Mouse (Mus musculus) midbrain, embryonic 10.5 days (tissue): Measurements from ENCODE around the gene Hsf2. TPM values are rescaled to one million over a fixed set of nuclear protein-coding genes. Genes with fewer than 3 reads are reported as not detected.
"Not testable (repeated sequence)": the region's sequence is repeated elsewhere in the genome, so short reads cannot be mapped to it uniquely, and the experiment has no call there.

Experiments
- DNase-seq: peaks from one replicate; pipeline ENCODE4 v3.0.0-alpha.2; 2017; ENCODE audit warnings: low spot score
- H3K27ac ChIP-seq: fragments of 300-500 bp; sonication (generic); replicated peaks from 2 replicates; pipeline ENCODE4 v1.5.1; 2016; ENCODE audit warnings: mild to moderate bottlenecking
- H3K27me3 ChIP-seq: fragments of 300-500 bp; sonication (generic); 2 replicates; pipeline ENCODE4 v1.6.1; 2016; ENCODE audit warnings: low read depth, mild to moderate bottlenecking; ENCODE audit not compliant: poor library complexity, severe bottlenecking
- H3K36me3 ChIP-seq: fragments of 300-500 bp; sonication (generic); 2 replicates; pipeline ENCODE4 v1.6.1; 2016; ENCODE audit warnings: mild to moderate bottlenecking, moderate library complexity
- H3K4me1 ChIP-seq: fragments of 300-500 bp; sonication (generic); 2 replicates; pipeline ENCODE4 v1.6.1; 2016
- H3K4me3 ChIP-seq: fragments of 300-500 bp; sonication (generic); 2 replicates; pipeline ENCODE4 v1.5.1; 2016; ENCODE audit warnings: mild to moderate bottlenecking, moderate library complexity
- H3K9me3 ChIP-seq: fragments of 300-500 bp; sonication (generic); replicated peaks from 2 replicates; pipeline ENCODE4 v1.6.1; 2016; ENCODE audit warnings: mild to moderate bottlenecking
- WGBS: fragments of 180-500 bp; shearing (Covaris S2); methylation state at CpG from one replicate; pipeline ENCODE4 v1.1.7; 2016; 5-methylcytosine and 5-hydroxymethylcytosine counted together
- polyA plus RNA-seq: library from polyadenylated mRNA; unstranded; fragments of >200 nt; fragmentation: Nextera tagmentation; extraction: Ambion mirVana; gene quantifications from 2 replicates; pipeline ENCODE4 v1.2.1, GENCODE M21; 2016

Gene Hsf2
- polyA plus RNA-seq, 1 experiment from 2014 or later = 64.7 TPM

- peak overlapping the region; percentile 91 for H3K4me3 ChIP-seq
- peak overlapping the region; percentile 99 for H3K27ac ChIP-seq
- H3K36me3 ChIP-seq = peaks cover 15% of the 10 kb centered on the region
- under 1% methylated on average over 65 of the region's 65 CpGs for WGBS
- H3K27me3 ChIP-seq = no peaks in the 10 kb centered on the region
- DNase-seq = no peak
- H3K4me1 ChIP-seq = peaks cover 35% of the 10 kb centered on the region
- no peaks in the 10 kb centered on the region for H3K9me3 ChIP-seq
Observed at GRCm38 (mm10) chr10:57486542-57487071, 422 bp downstream of the Hsf2 start.

DNA sequence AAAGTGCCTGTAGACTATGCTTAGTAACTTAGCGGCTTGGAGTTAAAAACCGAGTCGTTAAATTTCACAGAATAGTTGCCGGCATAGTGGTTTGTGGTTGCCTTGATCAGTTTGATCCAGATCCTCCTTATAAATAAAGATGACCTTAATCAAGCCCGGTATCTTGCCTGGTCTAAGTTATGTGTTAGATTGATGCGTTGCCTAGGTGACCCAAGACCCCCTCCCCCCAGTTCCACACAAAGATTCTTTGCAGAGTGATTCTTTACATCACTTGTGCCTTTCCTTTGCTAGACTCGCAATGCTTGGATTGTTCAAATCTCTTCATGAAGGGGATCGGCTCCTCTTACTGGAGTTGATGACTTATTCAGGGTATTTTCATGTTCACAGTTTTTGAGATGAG is 1.0 kb downstream of the Hsf2 start:
- WGBS = under 1% methylated on average over 8 of the region's 8 CpGs
- H3K4me1 ChIP-seq = peaks cover 32% of the 10 kb centered on the region
- H3K27ac ChIP-seq = peak overlapping the region; percentile 99
- peak; percentile 71 for DNase-seq
- H3K27me3 ChIP-seq = no peaks in the 10 kb centered on the region
- peaks cover 21% of the 10 kb centered on the region for H3K36me3 ChIP-seq
- H3K4me3 ChIP-seq = peak overlapping the region; percentile 91
- H3K9me3 ChIP-seq = no peaks in the 10 kb centered on the region

GRCm38 (mm10) chr10:57488591-57488990 is 2.4 kb downstream of the Hsf2 start:
- no peak for DNase-seq
- Histone ChIP-seq H3K36me3 (peaks cover 35% of the 10 kb centered on the region), H3K4me1 (peaks cover 32% of the 10 kb centered on the region), H3K27ac (no peak overlapping the region), H3K4me3 (peak overlapping the region; percentile 91), H3K9me3 (peaks cover 4% of the 10 kb centered on the region), H3K27me3 (no peaks in the 10 kb centered on the region)

- no peak for DNase-seq
- Histone ChIP-seq H3K9me3 (peaks cover 6% of the 10 kb centered on the region), H3K4me3 (no peak overlapping the region), H3K4me1 (peaks cover 27% of the 10 kb centered on the region), H3K36me3 (peaks cover 53% of the 10 kb centered on the region), H3K27me3 (no peaks in the 10 kb centered on the region), H3K27ac (no peak overlapping the region)
- 76% methylated on average over 2 of the region's 2 CpGs for WGBS
Observed at GRCm38 (mm10) chr10:57492050-57492449, 5.9 kb downstream of the Hsf2 start.

DNA sequence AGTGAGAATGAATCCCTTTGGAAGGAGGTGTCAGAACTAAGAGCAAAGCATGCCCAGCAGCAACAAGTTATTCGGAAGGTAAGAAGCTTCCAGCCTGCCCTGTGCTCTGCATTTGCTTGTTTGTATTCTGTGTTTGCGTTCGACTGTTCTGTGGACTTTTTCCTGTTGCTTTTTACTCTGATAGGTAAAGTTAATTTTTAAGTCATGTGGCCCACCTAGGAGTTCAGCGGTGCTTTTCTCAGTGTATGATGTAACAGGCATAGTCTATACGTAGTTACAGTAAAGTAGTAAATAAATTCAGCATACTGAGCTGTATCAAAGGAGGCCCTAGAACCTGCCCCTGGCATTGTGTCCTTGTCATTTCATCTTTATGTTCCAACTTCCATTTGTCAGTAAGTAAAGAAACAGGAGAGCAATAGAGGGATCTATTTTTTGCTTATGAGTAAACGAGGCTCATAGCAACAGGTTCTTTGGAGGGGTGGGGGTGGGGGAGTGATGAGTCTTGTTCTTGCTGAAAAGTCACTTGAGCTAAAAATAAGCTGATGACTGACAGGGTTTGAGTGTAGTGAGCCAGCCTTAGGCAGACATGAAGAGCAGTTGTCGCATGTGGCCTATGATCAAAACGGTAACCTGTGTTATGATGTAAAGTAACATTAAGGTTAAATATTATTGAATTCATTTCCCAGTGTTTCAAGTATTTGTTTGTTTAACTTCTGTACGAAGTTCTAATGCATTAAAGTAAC is 13.4 kb downstream of the Hsf2 start:
- no peak overlapping the region for H3K27ac ChIP-seq
- no peaks in the 10 kb centered on the region for H3K27me3 ChIP-seq
- H3K9me3 ChIP-seq = no peaks in the 10 kb centered on the region
- H3K4me1 ChIP-seq = no peaks in the 10 kb centered on the region
- 91% methylated on average over 9 of the region's 9 CpGs for WGBS
- DNase-seq = no peak
- peaks cover 85% of the 10 kb centered on the region for H3K36me3 ChIP-seq
- H3K4me3 ChIP-seq = no peak overlapping the region

DNA sequence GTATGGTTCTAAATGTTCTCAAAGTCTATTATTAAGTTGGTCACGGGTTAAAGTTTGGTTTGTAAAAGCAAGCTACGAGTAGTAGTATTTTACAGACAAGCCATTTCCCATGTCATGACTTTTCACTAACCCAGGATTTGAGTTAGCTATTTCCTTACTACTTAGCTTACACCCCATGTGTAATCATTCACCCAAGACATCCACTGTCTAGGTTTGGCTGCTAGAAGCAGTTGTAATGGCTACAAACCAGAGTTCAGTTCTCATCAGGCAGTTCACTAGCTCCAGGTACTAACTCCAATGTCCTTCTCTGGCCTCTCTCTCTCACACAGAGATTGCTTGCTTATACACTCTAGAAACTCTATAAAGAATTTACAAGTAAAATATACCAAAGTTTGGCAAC is 28.4 kb downstream of the Hsf2 start:
- Histone ChIP-seq H3K27me3 (no peaks in the 10 kb centered on the region), H3K4me1 (no peaks in the 10 kb centered on the region), H3K36me3 (peaks cover 100% of the 10 kb centered on the region), H3K4me3 (no peak overlapping the region), H3K27ac (no peak overlapping the region), H3K9me3 (no peaks in the 10 kb centered on the region)
- 97% methylated on average over 2 of the region's 2 CpGs for WGBS
- no peak for DNase-seq

GRCm38 (mm10) chr10:57515278-57515677 is 29.1 kb downstream of the Hsf2 start:
- Histone ChIP-seq H3K4me3 (no peak overlapping the region), H3K4me1 (no peaks in the 10 kb centered on the region), H3K36me3 (peaks cover 100% of the 10 kb centered on the region), H3K27ac (no peak overlapping the region), H3K9me3 (no peaks in the 10 kb centered on the region), H3K27me3 (no peaks in the 10 kb centered on the region)
- WGBS = 88% methylated on average over 1 of the region's 1 CpGs
- DNase-seq = no peak

DNA sequence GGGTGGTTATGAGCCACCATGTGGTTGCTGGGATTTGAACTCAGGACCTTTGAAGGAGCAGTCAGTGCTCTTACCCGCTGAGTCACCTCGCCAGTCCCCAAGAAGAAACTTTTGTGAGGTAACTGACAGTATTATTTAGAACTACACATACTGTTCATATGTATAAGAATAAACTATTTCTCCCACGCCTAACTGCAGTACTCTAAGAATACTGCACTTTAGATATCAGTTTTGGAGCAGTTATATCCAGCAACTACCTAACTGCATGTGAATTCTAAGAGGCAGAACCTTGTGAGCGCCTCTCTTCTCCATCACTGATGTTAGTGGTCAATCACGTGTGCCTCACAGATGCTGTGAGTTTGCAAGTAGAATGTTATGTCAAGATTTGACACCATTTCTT is 40.3 kb downstream of the Hsf2 start:
- Histone ChIP-seq H3K4me3 (no peak overlapping the region), H3K27me3 (no peaks in the 10 kb centered on the region), H3K4me1 (peaks cover 26% of the 10 kb centered on the region), H3K9me3 (no peaks in the 10 kb centered on the region; the same call in 1 of the 2 replicates), H3K36me3 (peaks cover 64% of the 10 kb centered on the region), H3K27ac (no peak overlapping the region)
- no peak for DNase-seq
- WGBS = 96% methylated on average over 5 of the region's 5 CpGs

DNA sequence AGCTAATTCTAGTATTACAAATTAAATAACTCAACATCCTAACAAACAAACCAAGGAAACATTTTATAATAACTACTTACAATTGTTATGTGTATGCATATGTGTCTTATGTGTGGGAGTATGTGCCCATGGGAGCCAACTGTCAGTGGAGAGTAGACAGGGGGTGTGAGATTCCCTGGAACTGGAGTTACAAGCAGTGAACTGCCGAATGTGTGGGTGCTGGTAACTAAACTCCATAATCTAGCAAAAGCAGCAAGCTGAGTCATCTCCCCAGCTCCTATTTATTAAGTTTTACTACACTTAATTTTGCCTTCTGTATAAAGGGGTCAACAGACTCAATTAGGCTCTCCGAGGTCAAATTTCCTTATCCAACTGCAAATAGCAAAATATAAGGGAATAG is 44.9 kb downstream of the Hsf2 start:
- Histone ChIP-seq H3K9me3 (no peaks in the 10 kb centered on the region), H3K4me3 (peak overlapping the region; percentile 94), H3K27ac (peak overlapping the region; percentile 96; the same call in 1 of the 2 replicates), H3K27me3 (no peaks in the 10 kb centered on the region), H3K36me3 (peaks cover 19% of the 10 kb centered on the region), H3K4me1 (peaks cover 26% of the 10 kb centered on the region)
- WGBS = 81% methylated on average over 2 of the region's 2 CpGs
- DNase-seq = no peak

GRCm38 (mm10) chr10:57531616-57532217 is 45.5 kb downstream of the Hsf2 start:
- no peak for DNase-seq
- Histone ChIP-seq H3K4me1 (peaks cover 26% of the 10 kb centered on the region), H3K27ac (peak overlapping the region; percentile 96), H3K36me3 (peaks cover 13% of the 10 kb centered on the region), H3K4me3 (peak overlapping the region; percentile 94), H3K9me3 (no peaks in the 10 kb centered on the region), H3K27me3 (no peaks in the 10 kb centered on the region)
- 4% methylated on average over 28 of the region's 28 CpGs for WGBS

GRCm38 (mm10) chr10:57532218-57533101 is 46.3 kb downstream of the Hsf2 start, which contains the start of gene Serinc1:
Gene Serinc1, minus strand, starts transcription at chr10:57532530.
- Histone ChIP-seq H3K36me3 (peaks cover 6% of the 10 kb centered on the region), H3K9me3 (no peaks in the 10 kb centered on the region), H3K27ac (peak within 1 kb of the TSS; percentile 96), H3K4me1 (peaks cover 26% of the 10 kb centered on the region), H3K27me3 (no peaks in the 10 kb centered on the region), H3K4me3 (peak within 1 kb of the TSS; percentile 94)
- DNase-seq = peak; percentile 96
- WGBS = 12% methylated on average over 49 of the region's 49 CpGs

GRCm38 (mm10) chr10:57543890-57544289 is 57.7 kb downstream of the Hsf2 start:
- H3K27ac ChIP-seq, H3K27me3 ChIP-seq, H3K36me3 ChIP-seq, H3K4me3 ChIP-seq, H3K9me3 ChIP-seq, DNase-seq, H3K4me1 ChIP-seq: not testable (repeated sequence)
- WGBS = 76% methylated on average over 9 of the region's 9 CpGs
